Mouse (Mus musculus): ENCODE results near the gene Caml. TPM values are rescaled to one million over a fixed set of nuclear protein-coding genes. Genes with fewer than 3 reads are reported as not detected.
A peak's percentile ranks its signal among the peaks of the same experiment; 100 is the strongest.
"Not testable (repeated sequence)": the region's sequence is repeated elsewhere in the genome, so short reads cannot be mapped to it uniquely, and the experiment has no call there.

The Caml gene
- polyA plus RNA-seq (2012; ENCODE audit: insufficient read depth, insufficient read length, missing spikeins), result 44.9 and 45.8 TPM in 2 replicates

- peak within 1 kb of the TSS; percentile 86 for H3K27ac ChIP-seq (ENCODE audit: insufficient read depth, low read depth, low read length)
- TF ChIP-seq POLR2A (IDR thresholded peaks at IDR 0.05; ENCODE audit: borderline replicate concordance, low read depth, low read length) (no peak), CTCF (IDR thresholded peaks at IDR 0.05; ENCODE audit: low read depth, low read length) (no peak)
- peaks cover 17% of the 10 kb centered on the region for H3K4me1 ChIP-seq (ENCODE audit: control insufficient read depth, insufficient read depth, low read length)
- H3K4me3 ChIP-seq (ENCODE audit: insufficient read depth, low read length), result peak within 1 kb of the TSS; percentile 81
These were observed at the start of gene Caml for GRCm38 (mm10) chr13:55622649-55623541. TSS of gene Caml (plus strand) at chr13:55623005.

GRCm38 (mm10) chr13:55573432-55573831 lies 49.4 kb upstream of the Caml start, which contains the start of gene Tmed9:
TSS of gene Tmed9 (plus strand) at chr13:55573732.
- no peak within 1 kb of the TSS for H3K27ac ChIP-seq (ENCODE audit: insufficient read depth, low read depth, low read length)
- no peak for TF ChIP-seq CTCF (IDR thresholded peaks at IDR 0.05; ENCODE audit: low read depth, low read length)
- no peak for TF ChIP-seq POLR2A (IDR thresholded peaks at IDR 0.05; ENCODE audit: borderline replicate concordance, low read depth, low read length)
- peaks cover 14% of the 10 kb centered on the region for H3K4me1 ChIP-seq (ENCODE audit: control insufficient read depth, insufficient read depth, low read length)
- H3K4me3 ChIP-seq (ENCODE audit: insufficient read depth, low read length), result no peak within 1 kb of the TSS

GRCm38 (mm10) chr13:55574321-55574720 lies 48.5 kb upstream of the Caml start:
- no peak overlapping the region for H3K27ac ChIP-seq (ENCODE audit: insufficient read depth, low read depth, low read length)
- TF ChIP-seq POLR2A (IDR thresholded peaks at IDR 0.05; ENCODE audit: borderline replicate concordance, low read depth, low read length) (no peak), CTCF (IDR thresholded peaks at IDR 0.05; ENCODE audit: low read depth, low read length) (no peak)
- peaks cover 14% of the 10 kb centered on the region for H3K4me1 ChIP-seq (ENCODE audit: control insufficient read depth, insufficient read depth, low read length)
- H3K4me3 ChIP-seq (ENCODE audit: insufficient read depth, low read length), result no peak overlapping the region

GRCm38 (mm10) chr13:55575932-55576331 lies 46.9 kb upstream of the Caml start:
- Histone ChIP-seq H3K4me1 (ENCODE audit: control insufficient read depth, insufficient read depth, low read length) (peaks cover 6% of the 10 kb centered on the region), H3K4me3 (ENCODE audit: insufficient read depth, low read length) (no peak overlapping the region), H3K27ac (ENCODE audit: insufficient read depth, low read depth, low read length) (no peak overlapping the region)
- TF ChIP-seq CTCF (IDR thresholded peaks at IDR 0.05; ENCODE audit: low read depth, low read length) (no peak), POLR2A (IDR thresholded peaks at IDR 0.05; ENCODE audit: borderline replicate concordance, low read depth, low read length) (no peak)

- not testable (repeated sequence) for H3K4me3 ChIP-seq (ENCODE audit: insufficient read depth, low read length); H3K4me1 ChIP-seq (ENCODE audit: control insufficient read depth, insufficient read depth, low read length); H3K27ac ChIP-seq (ENCODE audit: insufficient read depth, low read depth, low read length)
These were observed 45.9 kb upstream of the Caml start for GRCm38 (mm10) chr13:55576872-55577271.

- TF ChIP-seq CTCF (IDR thresholded peaks at IDR 0.05; ENCODE audit: low read depth, low read length) (no peak), POLR2A (IDR thresholded peaks at IDR 0.05; ENCODE audit: borderline replicate concordance, low read depth, low read length) (no peak)
- Histone ChIP-seq H3K4me3 (ENCODE audit: insufficient read depth, low read length) (no peak overlapping the region), H3K27ac (ENCODE audit: insufficient read depth, low read depth, low read length) (no peak overlapping the region), H3K4me1 (ENCODE audit: control insufficient read depth, insufficient read depth, low read length) (peaks cover 2% of the 10 kb centered on the region; the same call in 1 of the 2 replicates)
These were observed 44.7 kb upstream of the Caml start for GRCm38 (mm10) chr13:55578086-55578485.

- Histone ChIP-seq H3K4me3 (ENCODE audit: insufficient read depth, low read length) (no peak overlapping the region), H3K27ac (ENCODE audit: insufficient read depth, low read depth, low read length) (no peak overlapping the region), H3K4me1 (ENCODE audit: control insufficient read depth, insufficient read depth, low read length) (peaks cover 3% of the 10 kb centered on the region)
- TF ChIP-seq CTCF (IDR thresholded peaks at IDR 0.05; ENCODE audit: low read depth, low read length) (no peak), POLR2A (IDR thresholded peaks at IDR 0.05; ENCODE audit: borderline replicate concordance, low read depth, low read length) (no peak)
These were observed 30.8 kb upstream of the Caml start for GRCm38 (mm10) chr13:55591961-55592490.

- peaks cover 3% of the 10 kb centered on the region for H3K4me1 ChIP-seq (ENCODE audit: control insufficient read depth, insufficient read depth, low read length)
These were observed 30.1 kb upstream of the Caml start for GRCm38 (mm10) chr13:55592512-55593253.

GRCm38 (mm10) chr13:55593254-55593747 lies 29.5 kb upstream of the Caml start:
- peaks cover 3% of the 10 kb centered on the region for H3K4me1 ChIP-seq (ENCODE audit: control insufficient read depth, insufficient read depth, low read length)
- TF ChIP-seq CTCF (IDR thresholded peaks at IDR 0.05; ENCODE audit: low read depth, low read length), result no peak
- TF ChIP-seq POLR2A (IDR thresholded peaks at IDR 0.05; ENCODE audit: borderline replicate concordance, low read depth, low read length), result no peak
- peak overlapping the region; percentile 5; the same call in 1 of the 2 replicates for H3K27ac ChIP-seq (ENCODE audit: insufficient read depth, low read depth, low read length)

More at GRCm38 (mm10) chr13:55592512-55593253, 30.1 kb upstream of the Caml start:
- peak overlapping the region; percentile 5; the same call in 1 of the 2 replicates for H3K27ac ChIP-seq (ENCODE audit: insufficient read depth, low read depth, low read length)
- peak overlapping the region; percentile 79 for H3K4me3 ChIP-seq (ENCODE audit: insufficient read depth, low read length)
- TF ChIP-seq POLR2A (IDR thresholded peaks at IDR 0.05; ENCODE audit: borderline replicate concordance, low read depth, low read length), result peak; percentile 62; the same call in 1 of the 2 replicates
- TF ChIP-seq CTCF (IDR thresholded peaks at IDR 0.05; ENCODE audit: low read depth, low read length), result no peak

More at GRCm38 (mm10) chr13:55593254-55593747, 29.5 kb upstream of the Caml start:
- H3K4me3 ChIP-seq (ENCODE audit: insufficient read depth, low read length), result peak overlapping the region; percentile 79

Measured in bone marrow macrophage, adult 2 months (primary cell).